9 mouse cellular contexts compared by ENCODE assay signal in the genomic region with DNA sequence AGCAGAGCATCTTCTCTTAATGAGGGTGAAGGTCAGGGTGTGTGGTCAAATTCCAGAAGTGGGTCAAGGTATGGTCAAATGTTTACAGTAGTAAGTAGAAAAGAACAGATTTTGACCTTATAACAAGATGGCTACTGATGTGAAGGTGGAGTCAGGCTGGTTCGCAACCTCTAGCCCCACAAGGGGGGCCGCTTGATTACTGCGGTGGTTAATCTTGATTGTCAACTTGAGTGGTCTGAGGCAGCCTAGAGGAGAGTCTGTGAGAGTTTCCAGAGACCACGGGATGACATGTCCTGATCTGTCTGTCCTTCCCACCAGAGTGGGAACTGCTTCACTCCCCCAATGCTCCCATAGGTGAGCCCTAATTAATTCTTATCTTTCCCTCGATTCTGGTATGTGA.
"Had no signal": no experiment of that assay in that cellular context is flagged by ENCODE, and none has a peak within 500 bp of the region (broad histone marks: within the 10 kb centered on the region; RNA-seq: fewer than 3 reads in every experiment).

No protein-coding gene starts in this region.

- DNase-seq: right cerebral cortex, adult 18-20 months; right cerebral cortex, postnatal 25 days; right cerebral cortex, postnatal 4 days; spleen, adult 18-20 months; thymus, adult 18-20 months had no signal

- H3K36me3 ChIP-seq: neural tube, embryonic 12.5 days; neural tube, embryonic 13.5 days; neural tube, embryonic 15.5 days had no signal

- H3K9ac ChIP-seq: neural tube, embryonic 12.5 days; neural tube, embryonic 13.5 days; neural tube, embryonic 15.5 days; stomach, embryonic 15.5 days had no signal

- H3K27ac ChIP-seq: neural tube, embryonic 12.5 days; neural tube, embryonic 13.5 days; neural tube, embryonic 15.5 days; stomach, embryonic 15.5 days had no signal

- H3K9me3 ChIP-seq: neural tube, embryonic 12.5 days; neural tube, embryonic 13.5 days; neural tube, embryonic 15.5 days; stomach, embryonic 15.5 days had no signal

- H3K4me3 ChIP-seq: neural tube, embryonic 12.5 days; neural tube, embryonic 13.5 days; neural tube, embryonic 15.5 days; stomach, embryonic 15.5 days had no signal

- H3K27me3 ChIP-seq: neural tube, embryonic 12.5 days; neural tube, embryonic 13.5 days; neural tube, embryonic 15.5 days; stomach, embryonic 15.5 days had no signal

- H3K4me2 ChIP-seq: neural tube, embryonic 12.5 days; neural tube, embryonic 13.5 days; neural tube, embryonic 15.5 days; stomach, embryonic 15.5 days had no signal

- H3K4me1 ChIP-seq: neural tube, embryonic 12.5 days; neural tube, embryonic 15.5 days; stomach, embryonic 15.5 days had no signal
